Mouse (Mus musculus) right cerebral cortex, postnatal 25 days (tissue): Measurements from ENCODE around the gene Dhcr24.

Experiments
- DNase-seq: peaks from one replicate; pipeline ENCODE4 v3.0.0; 2022

Dhcr24 gene

DNA sequence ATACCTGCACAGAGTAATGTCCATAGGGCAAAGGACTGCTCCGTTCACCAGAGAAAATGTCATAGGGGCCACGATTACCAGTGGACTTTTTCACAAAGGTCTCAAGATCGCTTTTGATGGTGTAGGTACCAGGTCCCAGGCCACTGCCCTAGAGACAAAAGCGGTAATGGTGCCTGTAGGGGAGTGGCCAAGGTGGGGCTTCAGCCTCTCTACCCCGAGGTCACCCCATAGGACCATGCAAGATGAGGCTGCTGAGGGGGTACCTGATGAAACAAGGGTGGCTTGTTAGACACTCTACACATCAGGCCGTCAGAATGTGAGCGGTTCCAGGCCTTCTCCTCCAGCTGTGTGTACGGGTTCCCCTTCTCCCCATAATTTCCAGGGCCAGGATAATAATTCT is 52.3 kb downstream of the Dhcr24 start:
- DNase-seq = no peak

DNA sequence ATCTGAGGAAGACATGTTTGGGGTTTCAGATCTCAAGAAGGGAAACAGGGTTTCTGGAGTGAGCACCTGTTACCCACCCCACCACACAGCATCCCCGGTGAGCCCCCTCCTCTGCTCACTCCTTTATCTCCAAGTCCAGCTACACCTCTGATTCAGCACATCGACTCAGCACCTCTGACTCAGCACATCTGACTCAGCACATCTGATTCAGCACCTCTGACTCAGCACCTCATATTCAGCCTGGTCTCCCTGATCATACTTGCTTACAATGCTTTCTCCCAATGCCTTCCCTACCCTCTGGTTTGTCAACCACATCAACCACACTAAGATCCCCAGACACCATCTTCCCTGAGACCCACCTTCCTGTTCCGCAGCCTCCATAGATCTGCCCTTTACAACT is 52.7 kb downstream of the Dhcr24 start:
- no peak for DNase-seq

DNA sequence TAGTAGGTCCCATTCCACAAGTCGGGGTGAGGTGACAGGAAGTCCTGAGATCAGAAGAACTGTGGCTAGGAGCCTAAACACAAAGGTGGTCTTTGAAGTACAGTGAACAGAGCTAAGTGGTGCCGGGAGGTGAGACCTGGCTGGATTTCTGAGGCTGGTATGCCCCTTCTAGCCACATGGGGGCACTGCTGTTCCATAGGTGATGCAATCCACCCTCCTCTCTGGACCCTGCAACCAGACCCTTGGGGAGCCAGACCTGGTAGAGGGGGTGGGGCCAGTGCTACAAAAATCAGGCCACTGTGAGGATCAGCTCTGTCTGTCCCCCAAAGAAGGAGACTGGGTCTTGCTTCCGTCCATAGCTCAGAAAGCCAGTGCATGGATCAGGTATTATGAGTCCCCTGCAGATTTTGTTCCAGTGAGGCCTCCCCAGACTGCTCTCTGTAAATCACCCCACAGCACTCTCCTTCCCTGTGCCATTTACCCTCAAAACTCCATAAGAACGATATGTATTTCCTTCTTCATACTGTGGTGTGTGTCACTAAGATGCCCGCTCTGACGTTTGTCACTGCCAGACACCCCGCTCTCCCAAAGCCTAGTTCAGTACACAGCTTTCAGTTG is 53.5 kb downstream of the Dhcr24 start:
- peak; percentile 66 for DNase-seq

DNA sequence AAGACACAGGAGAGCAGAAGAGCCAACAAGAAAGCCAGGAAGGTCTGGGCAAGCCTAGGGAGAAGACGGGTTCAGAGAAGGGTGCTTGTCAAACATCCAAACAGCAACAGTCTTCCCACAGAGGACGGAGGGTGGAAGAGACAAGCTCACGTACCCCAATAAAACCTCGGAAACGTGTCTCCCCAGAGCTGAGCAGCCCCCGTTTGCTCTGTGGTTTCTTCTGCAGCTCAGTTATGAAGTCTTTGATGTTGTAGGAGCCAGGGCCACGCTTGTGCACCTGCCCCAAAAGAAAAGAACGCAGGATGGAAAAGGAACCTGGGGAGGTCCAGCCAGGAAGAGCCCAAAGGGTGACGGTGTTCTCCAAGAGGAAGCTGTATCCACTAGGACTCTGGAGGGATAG is 54.0 kb downstream of the Dhcr24 start:
- DNase-seq = no peak

DNA sequence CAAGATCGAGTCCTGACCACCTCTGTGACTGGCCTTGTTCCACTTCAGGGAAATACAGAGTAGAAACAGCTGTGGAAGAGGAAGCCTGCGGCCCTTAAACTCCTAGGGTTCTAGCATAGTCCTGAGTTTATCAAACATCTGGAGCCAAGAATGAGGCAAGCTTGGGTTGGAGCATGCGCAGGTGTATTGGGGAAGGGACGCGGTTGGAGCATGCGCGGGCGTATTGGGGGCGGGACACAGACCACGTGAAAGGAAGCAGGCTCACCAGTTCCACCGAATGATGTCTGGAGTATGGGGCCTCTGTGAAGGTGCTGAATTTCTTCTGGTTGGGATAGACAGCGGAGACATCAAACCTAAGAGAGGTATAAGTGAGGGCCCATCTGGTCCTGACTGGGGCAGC is 54.8 kb downstream of the Dhcr24 start:
- no peak for DNase-seq

DNA sequence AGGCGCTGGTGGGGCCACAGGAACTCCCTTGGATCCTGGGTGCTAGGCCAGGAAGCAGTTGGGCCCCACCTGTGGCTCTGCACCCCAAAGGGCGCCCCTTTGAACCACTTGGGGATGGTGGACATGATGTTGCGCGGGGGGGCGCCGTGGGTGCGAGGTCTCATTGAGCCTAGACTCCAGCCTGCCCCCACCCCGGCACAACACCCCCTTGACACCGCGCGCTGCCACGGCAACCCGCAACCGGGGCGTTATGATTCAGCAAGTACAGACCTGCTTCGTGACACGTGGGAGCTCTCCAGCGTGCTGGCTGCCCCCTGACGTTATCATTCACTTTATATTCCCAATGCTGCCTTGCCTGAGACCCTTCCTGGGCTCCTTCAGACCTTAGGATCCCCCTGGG is 56.2 kb downstream of the Dhcr24 start, which contains the start of gene Lexm:
Gene Lexm, minus strand, starts transcription at position 186 of the 400 bp plus-strand sequence.
- DNase-seq = no peak

DNA sequence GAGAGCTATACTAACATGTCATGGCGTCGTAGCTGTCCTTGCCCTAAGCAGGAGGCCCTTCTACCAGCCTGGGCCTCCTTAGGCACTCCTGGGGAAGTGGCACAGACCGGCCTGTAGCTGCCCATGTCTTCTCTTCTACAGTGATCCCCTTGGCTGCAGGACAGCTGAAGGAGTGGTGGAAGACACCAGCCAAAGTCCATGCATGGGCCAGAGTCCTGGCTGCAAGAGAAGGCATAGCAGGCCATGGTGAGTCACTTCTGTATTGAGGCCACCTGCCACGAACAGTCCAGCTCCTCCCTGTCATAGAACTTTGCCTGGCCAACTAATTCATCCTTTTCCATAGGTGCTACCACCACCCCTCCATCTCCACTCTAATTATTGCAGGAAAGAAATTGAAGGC is 58.1 kb downstream of the Dhcr24 start:
- no peak for DNase-seq

DNA sequence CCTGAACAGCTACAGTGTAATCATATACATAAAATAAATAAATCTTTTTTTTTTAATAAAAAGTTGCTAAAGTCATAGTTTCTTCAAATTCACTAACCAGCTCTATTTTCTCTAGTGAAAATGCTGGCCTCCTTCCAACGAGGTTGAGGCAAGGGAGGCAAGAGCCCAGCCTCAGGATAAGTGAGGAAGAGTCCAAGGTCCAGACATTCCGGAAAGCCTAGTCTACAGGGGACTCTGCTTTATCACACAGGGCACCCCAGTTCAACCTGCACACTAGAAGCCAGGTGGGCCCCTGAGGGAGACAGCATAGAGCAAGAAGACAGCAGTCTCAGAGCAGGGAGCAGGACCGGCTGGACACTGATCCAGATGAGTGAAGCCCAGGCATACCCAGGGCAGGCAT is 60.6 kb downstream of the Dhcr24 start:
- no peak for DNase-seq

DNA sequence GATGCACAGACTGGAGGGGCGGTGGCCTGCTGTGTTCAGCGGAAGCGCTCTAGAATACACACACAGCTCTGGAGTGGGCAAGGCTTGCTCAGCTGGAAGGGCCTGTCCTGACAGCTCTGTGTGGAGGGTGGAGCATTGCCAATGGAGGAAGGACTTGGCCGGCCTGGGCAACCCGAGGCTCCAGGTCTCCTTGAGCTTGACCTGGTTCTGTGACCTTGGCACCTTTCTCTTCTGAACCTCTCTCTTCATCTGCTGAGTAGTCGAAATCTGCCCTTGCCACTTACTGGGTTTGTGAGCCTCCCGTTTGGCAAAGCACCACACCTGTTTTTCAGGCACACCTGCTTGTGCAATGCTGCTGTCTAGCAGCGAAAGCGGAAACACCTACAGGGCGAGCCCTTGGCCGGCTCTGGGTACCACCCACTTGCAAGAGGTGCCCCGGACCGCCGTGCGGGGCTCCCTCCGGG is 61.2 kb downstream of the Dhcr24 start, which contains the start of gene Ttc22:
Gene Ttc22, plus strand, starts transcription at position 403 of the 464 bp plus-strand sequence.
- DNase-seq = no peak

DNA sequence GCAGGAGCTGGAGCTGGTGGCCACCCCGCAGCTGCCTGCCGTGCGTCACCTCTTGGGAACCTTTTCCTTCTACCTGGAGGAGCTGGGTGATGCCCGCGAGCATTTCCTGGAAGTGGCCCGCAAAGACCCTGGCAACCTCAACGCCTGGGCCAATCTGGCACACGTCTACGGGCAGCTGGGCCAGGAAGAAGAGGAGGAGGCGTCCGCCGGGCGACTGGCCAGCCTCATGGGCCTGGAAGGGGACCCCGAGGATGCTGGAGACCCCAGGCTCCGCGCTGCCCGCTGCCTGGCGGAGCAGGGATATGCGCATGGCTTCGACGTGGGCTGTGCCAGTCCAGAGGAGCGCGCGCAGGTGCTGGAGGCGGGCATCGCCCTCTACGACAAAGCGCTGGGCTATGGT is 61.9 kb downstream of the Dhcr24 start:
- no peak for DNase-seq

DNA sequence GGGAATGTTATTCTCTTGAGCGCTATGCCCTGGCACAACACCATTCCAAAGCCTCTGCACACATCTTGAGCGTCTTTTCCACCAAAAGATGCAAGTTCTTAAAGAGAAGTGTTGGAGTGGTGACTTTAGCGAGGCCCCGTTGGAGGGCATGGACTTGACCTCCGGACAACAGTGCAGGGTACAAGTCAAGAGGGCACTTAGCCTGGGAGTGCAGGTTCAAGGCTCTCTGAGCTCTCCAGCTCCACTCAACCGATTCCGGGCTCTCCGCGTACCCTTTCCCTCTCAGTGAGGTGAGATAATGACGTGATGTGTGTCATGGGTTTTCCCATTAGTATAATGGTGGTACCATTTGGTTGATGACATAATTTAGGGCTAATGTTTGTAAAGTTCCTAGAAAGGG is 63.4 kb downstream of the Dhcr24 start:
- DNase-seq = no peak

DNA sequence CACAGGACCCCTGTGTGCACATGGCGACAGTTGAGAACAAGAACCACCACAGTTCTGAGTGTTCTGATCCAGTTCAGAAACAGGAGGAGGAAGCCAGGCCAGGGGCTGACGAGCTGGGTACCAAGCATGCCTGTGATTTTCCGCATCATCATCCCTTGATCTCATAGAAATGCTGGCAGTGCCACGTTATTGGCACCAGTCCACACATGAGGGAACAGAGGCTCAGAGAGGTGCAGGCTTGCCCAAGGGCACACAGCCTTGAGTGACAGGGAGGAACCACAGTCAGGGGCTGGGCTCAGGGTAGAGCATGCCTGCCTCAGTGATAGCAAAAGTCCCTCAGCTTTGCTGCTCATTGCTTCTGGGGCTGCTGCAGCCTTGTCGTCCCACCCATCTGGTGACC is 67.0 kb downstream of the Dhcr24 start:
- DNase-seq = no peak

DNA sequence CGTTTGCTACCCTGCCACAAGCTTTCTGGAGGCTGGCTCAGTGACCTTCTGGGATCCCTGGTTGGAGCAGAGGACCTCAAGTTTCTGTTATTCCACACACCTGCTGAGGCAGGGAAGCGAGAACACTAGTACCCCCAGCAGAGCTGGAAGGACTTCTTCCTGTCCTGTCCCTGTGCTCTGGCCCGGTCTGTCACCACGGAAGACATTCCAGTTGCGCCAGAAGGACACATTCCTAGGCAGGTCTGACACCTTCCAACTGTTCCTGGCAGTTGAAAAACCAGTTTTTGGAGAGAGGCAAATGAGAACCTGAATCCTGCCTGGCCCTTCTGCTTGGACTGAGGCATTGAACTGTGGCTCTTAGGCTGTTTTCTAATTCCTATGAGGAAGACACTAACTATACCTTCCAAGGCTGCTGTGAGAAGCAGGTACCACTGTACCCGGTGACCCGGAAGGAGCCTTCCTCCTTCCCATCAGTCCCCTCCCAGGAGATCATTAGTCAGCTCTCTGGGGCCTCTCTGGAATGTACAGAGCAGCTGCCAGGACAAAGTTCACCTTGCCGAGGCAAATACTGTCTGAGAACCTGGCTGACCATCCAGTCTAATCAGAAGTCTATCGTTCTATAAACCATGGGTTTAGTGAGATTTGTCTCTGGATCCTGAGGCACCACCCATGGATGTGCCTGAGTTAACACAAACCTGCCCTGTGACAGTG is 68.0 kb downstream of the Dhcr24 start:
- no peak for DNase-seq

DNA sequence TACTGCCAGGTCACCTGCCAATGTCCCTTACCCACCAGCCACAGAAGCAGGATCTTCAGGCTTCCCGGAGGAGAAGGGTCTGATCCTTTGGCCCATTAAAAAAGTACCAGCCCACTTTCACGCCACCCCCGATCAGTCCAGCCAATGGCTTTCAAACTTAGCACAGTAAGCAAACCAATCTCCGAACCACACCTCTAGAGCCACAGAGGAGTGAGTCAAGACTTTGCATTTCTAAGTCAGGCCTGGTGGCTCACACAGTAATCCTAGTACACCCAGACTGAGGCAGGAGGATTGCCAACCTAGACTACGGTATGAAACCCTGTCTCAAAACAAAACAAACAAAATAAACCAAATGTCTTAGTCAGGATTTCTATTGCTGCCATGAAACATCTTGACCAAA is 68.5 kb downstream of the Dhcr24 start:
- no peak for DNase-seq

DNA sequence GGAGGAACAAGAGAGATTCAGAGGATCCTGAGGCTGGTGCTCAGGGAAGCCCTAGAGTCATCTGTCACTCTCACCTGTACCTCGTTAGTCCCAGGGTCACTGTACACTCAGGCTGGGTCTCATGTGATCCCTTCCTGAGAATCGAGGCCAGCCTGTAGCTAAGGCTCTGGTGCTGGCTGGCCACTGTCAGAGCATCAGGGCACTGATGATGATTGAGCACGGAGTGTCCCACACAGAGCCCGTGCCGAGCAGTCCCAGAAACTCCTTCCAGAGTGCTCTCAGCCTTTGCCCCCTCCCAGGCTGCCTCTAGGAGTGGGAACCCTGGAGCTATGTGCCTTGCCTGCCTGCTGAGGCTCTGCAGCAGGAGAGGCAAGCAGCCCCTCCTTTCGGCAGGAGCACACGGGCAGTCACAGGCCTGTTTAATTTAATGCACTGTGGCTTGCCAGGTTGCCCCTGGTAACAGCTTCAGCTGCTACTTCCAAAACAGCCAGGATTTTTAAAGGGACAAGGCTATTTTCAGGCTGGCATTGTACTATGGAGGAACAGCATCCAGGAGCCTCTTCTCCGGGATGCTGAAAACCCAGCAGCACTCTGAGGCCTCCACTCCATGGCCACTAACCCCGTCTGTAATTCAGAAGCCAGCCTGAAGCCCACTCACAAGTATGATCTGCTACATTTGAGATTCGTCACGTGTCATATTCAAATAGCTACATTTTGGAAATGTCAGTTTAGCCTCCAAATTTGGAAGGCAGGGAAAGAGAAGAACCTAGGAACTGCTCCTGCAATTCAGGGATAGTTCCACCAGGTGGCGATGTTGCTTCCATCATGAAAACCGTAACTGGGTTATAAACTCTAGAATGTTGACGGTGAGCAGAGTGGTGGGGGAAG is 69.7 kb downstream of the Dhcr24 start:
- peak; percentile 85 for DNase-seq

DNA sequence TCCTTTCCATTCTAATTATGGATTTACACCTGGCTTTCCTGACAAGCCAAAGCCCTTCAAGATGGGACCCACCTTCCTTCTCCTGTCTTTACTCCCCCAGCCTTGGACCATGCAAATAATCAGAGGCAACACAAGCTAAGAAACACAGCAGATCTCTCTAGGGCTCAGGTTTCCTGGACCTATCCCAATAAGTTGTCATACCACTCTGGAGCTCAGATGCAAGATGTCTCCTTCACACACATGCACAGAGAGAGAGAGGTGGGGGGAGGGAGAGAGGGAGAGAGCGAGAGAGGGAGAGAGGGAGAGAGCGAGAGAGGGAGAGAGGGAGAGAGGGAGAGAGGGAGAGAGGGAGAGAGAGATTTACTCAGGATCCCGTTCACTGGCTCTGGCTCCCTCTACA is 71.5 kb downstream of the Dhcr24 start:
- DNase-seq = no peak

DNA sequence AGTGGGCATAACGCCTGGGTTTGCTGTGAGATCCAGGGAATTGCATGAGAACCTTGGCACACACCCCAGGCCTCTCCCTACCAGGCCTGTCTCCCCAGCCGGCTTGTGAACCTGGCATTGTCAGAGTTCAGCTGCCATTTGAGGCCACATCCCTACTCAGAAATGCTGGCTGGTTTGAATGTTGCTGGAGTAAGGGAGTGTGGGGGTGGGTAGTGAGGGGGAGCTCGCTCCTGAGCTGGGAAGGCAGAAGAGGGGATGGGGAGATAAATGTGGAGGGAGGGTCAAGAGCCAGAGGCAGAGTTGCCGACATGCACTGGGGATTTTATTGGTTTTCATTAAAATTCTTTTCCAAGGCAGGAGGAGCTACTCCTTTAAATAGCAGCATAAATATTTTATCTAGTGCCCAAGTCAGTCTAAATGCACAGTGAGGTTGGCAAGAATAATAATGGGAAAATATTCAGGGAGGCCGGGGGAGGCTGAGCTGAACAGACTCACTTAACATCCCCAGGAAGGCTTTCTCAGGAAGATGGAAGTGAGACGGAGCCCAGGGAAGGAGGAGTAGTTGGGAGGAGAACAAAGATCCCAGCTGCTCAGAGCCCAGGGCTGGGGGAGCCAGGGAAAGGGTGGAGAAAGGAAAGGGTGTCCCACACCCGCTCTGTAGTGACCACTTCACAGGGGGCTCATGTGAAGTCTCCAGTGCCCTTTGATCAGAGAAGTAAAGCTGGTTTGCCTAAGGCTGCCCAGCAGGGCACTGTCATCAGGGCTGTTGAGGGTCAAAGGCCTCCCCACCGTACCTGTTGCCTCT is 72.6 kb downstream of the Dhcr24 start:
- no peak for DNase-seq

DNA sequence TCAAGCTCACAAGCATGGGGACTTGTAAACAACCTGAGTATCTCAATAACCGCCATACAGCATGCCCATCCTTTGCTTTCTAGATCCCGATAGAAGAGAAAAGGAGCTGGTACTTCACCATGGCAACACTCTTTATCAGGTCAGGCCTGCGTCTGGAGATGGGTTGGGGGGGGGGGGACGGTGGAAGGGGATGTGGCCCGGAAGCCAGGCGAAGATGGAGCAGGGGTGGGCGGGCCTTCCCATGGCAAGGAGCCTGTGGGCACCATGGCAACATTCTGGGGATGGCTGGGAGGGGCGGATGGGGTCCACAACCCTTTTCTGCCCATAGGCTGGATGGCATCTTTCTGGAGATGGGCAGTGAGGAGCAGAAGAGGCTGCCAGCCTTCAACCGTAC is 73.2 kb downstream of the Dhcr24 start:
- DNase-seq = no peak
